Mouse (Mus musculus) colon, adult 2 months (tissue): ENCODE results near the gene Mms19. TPM values are rescaled to one million over a fixed set of nuclear protein-coding genes. Genes with fewer than 3 reads are reported as not detected.

Experiments
- polyA plus RNA-seq: library from polyadenylated mRNA; depleted of rRNA; stranded (reverse); fragments of >200 nt; gene quantifications from 2 replicates; pipeline ENCODE4 v1.2.3, GENCODE M21; 2012; rRNA removed

Gene Mms19
- 45.4 and 48.2 TPM in 2 replicates for polyA plus RNA-seq

DNA sequence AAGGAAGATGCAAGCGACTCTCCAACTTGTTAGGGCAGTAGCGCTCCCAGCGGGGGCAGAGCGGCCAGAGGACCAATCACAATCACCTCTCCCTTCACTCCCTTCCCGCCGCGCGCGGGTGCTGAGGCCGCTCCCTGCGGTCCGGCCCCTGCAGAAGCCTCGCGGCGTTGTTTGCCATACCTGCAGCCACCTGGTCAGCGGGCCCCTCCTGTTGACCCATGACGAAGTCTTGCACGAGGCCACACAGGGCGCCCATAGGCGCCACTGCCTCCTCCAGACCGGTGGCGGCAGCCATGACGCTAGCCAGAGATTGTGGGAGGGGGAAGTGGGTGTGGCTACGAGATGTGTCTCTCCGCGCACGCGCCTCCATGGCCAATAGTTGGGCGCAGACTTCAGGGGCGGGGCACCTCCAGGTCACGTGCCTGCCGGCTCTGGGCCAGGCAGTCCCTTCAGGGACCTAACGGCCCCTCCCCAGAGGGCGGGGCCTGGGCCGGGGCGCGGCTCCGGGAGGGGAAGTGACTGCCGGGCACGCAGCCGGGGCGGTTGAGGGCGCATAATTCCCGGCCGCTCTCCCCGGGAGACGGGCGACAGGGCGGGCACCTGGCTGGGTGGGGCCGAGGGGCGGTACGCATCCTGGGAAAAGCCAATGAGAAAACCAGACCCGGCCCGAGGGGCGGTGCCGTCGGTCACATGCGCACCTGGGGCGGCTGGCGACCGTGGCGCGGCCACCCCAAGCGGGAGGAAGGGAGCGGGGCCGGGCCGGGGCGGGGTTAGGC, at the start of gene Mms19:
TSS of gene Mms19 (minus strand) at position 339 of the 776 bp plus-strand sequence.

DNA sequence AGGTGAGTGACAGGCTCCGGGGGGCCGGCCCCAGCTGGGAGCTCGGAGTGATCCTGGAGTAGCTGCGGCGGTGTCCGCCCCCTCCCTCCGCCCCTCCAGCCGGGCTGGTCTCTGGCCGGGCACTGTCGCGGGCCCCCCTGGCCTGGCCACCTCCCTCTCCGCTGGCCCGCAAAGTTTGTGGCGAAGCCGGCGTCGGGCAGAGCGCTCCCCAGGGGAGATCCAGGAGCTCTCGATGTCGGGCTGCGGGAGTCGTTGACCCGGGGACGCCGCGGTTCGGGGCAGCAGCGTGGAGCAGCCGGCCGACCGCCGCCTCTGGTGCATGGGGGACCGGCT, 604 bp upstream of the Mms19 start, which contains the start of gene Ubtd1:
TSS of gene Ubtd1 (plus strand) at position 169 of the 333 bp plus-strand sequence.

DNA sequence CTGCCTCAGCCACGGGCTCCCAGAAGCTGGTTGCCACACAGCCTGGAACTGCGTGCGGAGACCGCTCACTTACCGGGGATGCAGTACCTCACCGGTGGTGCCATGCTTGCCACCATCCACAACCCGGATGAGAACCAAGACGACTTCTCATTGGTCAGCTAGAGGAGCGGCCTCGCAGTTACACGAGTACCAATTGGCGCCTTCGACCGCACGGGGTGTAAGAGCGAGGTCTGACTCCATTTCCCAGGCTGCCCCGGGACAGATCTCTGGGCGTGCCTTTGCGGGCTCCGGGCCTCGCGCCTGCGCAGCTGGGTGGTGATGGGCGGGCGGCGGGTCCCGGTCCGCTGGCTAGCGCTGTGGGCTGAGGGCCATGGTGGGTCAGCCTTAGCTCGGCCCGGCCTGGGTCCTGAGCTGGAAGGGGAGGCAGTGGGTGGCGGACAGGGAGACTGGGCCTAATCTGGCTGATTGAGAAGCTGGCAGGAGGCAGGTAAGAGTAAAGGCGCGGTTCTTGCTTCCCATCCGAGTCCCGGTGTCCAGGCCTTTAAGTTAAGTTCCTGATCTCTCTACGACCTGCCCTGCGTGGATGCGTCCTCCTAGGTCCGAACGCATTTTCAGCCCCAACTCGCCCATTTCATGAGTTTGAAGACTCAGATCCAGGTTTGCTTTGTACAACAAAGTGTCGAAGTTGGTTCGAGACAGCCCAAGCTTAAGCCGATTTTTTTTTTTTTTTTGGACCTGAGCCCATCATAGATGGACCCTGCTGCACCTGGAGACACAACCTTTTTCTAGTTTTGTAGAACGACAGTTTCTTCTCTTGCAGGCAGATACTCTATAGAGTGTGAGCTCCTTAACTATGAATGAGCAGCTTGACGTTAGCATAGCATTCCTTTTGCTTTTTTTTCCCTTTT, 47.5 kb downstream of the Mms19 start, which contains the start of the genes Exosc1 and Zdhhc16:
TSS of gene Exosc1 (minus strand) at position 245 of the 908 bp plus-strand sequence.
TSS of gene Zdhhc16 (plus strand) at position 302 of the 908 bp plus-strand sequence.

DNA sequence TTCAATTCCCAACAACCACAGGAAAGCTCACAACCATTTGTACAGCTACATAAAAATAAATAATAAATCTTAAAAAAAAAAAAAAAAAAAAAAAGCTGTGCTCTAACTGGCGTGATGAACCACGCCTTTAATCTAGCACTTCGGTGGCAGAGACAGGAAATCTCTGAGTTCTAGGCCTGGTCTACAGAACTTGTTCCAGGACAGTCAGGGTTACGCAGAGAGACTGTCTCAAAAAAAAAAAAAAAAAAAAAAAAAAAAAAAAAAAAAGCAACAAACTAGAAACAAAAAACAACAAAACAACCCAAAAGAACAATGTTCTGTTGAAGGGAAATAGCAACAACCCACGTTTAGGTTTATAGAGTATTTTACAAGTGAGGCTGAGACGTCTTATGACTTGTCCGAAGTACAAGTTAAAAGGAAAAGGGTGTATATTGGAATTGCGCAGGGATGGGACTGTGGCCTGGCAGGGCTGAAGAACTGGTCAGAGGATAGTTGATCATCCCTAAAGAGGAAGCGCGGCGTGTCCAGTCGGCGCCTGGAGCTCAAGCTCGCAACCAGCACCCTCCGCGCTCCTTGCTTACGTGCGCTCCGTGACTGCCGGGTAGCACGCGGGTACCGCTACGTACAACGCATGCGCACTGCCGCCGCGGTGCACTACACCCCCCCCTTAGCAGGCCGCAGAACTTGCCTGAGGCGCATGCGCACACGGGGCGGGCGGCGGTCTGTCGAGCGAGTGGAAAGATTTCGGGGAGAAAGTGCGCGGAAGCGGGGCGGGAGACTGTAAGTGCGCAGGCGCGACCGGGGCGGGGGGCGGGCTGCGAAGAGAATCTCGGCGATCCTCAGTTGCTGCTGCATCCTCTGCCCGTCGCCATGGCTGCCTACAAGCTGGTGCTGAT, 69.5 kb downstream of the Mms19 start, which contains the start of gene Pgam1:
TSS of gene Pgam1 (plus strand) at position 746 of the 896 bp plus-strand sequence.

DNA sequence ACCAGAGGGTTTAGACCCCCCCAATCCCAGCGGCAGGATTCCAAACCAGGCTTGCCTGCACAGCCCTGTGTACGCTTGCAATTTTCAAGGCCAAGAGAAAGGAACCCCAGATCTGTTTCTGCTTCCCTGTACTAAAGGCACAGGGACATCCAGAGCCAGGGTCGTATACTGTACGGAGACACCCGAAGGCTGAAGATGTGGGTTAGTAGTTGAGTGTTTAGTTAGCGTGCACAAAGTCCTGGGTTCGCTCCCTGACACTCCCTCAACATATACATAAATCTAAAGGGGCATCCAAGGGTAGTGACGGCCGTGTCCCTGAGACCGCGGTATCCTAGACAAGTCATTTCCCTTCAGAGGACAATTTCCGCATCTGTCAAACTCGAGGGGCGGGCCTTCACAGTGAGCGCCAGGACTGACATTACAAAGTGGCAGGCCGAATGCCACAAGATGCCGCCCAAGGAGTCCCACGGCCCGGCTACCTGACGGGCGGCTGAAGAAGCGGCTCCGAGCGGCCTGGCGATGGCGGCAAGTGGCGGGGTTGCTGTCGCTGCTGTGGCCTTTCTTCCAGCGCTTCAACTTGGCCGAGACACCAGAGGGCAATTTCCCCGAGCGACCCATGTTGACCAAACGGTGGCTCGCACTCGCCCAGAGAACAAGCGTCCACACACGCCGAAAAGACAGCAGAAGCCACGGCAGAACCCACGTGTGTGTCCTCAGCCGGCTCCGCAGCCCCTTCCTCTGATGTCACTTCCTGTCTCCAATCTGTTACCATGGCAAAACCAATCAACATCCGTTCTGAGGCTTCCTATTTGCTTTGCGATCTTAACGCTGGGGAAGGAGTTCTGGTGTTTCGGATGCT, 85.3 kb downstream of the Mms19 start, which contains the start of gene Rrp12:
TSS of gene Rrp12 (minus strand) at position 714 of the 859 bp plus-strand sequence.

Other genes with a start within 250 kb of the Mms19 start
- gene Slit1, start 237.5 kb downstream of the Mms19 start, polyA plus RNA-seq: 0.91 and 0.92 TPM in 2 replicates
- 1.3 and 1.4 TPM in 2 replicates for gene Arhgap19, start 179.1 kb downstream of the Mms19 start, polyA plus RNA-seq
- 20.9 and 21.1 TPM in 2 replicates for gene Frat1, start 151.2 kb downstream of the Mms19 start, polyA plus RNA-seq
- gene Frat2, start 133.0 kb downstream of the Mms19 start, polyA plus RNA-seq: 55.7 and 56.1 TPM in 2 replicates
- gene Rrp12, start 85.0 kb downstream of the Mms19 start, polyA plus RNA-seq: 4.1 and 5.0 TPM in 2 replicates
- gene Pgam1, start 69.2 kb downstream of the Mms19 start, polyA plus RNA-seq: 261 and 284 TPM in 2 replicates
- gene Exosc1, start 47.7 kb downstream of the Mms19 start, polyA plus RNA-seq: 7.6 and 9.4 TPM in 2 replicates
- gene Zdhhc16, start 47.7 kb downstream of the Mms19 start, polyA plus RNA-seq: 66.0 and 96.7 TPM in 2 replicates
- 19.7 and 20.1 TPM in 2 replicates for gene Ubtd1, start 606 bp upstream of the Mms19 start, polyA plus RNA-seq
- gene Ankrd2, start 54.8 kb upstream of the Mms19 start, polyA plus RNA-seq: 0.17 and 0.21 TPM in 2 replicates
- 6.0 and 7.8 TPM in 2 replicates for gene Hoga1, start 64.5 kb upstream of the Mms19 start, polyA plus RNA-seq
- 0.23 and 0.31 TPM in 2 replicates for gene 4933411K16Rik, start 71.1 kb upstream of the Mms19 start, polyA plus RNA-seq
- 3.4 and 3.5 TPM in 2 replicates for gene Morn4, start 105.2 kb upstream of the Mms19 start, polyA plus RNA-seq
- 26.1 and 34.8 TPM in 2 replicates for gene Pi4k2a, start 109.3 kb upstream of the Mms19 start, polyA plus RNA-seq
- gene Avpi1, start 147.9 kb upstream of the Mms19 start, polyA plus RNA-seq: 17.5 and 18.3 TPM in 2 replicates
- 120 and 135 TPM in 2 replicates for gene Marveld1, start 166.2 kb upstream of the Mms19 start, polyA plus RNA-seq
- 41.8 and 42.8 TPM in 2 replicates for gene Zfyve27, start 182.8 kb upstream of the Mms19 start, polyA plus RNA-seq
- gene Sfrp5, start 221.1 kb upstream of the Mms19 start, polyA plus RNA-seq: 6.6 and 7.4 TPM in 2 replicates